Mouse (Mus musculus) thymus, postnatal 4 days (tissue): ENCODE measurements around the gene Dek.

ENCODE experiments used
- DNase-seq: peaks from one replicate; pipeline ENCODE4 v3.0.0; 2021

Gene Dek

GRCm38 (mm10) chr13:47047996-47048395 is 58.0 kb downstream of the Dek start:
- DNase-seq, result no peak

GRCm38 (mm10) chr13:47044617-47044947 is 61.4 kb downstream of the Dek start, which contains the start of gene Tpmt:
Gene Tpmt, minus strand, starts transcription at chr13:47044737.
- DNase-seq, result peak; percentile 52

- peak; percentile 58 for DNase-seq
Observed at GRCm38 (mm10) chr13:47043833-47044616, 62.0 kb downstream of the Dek start.

GRCm38 (mm10) chr13:47043030-47043680 is 62.8 kb downstream of the Dek start, which contains the start of gene Kdm1b:
Gene Kdm1b, plus strand, starts transcription at chr13:47043499.
- DNase-seq, result peak; percentile 100

DNA sequence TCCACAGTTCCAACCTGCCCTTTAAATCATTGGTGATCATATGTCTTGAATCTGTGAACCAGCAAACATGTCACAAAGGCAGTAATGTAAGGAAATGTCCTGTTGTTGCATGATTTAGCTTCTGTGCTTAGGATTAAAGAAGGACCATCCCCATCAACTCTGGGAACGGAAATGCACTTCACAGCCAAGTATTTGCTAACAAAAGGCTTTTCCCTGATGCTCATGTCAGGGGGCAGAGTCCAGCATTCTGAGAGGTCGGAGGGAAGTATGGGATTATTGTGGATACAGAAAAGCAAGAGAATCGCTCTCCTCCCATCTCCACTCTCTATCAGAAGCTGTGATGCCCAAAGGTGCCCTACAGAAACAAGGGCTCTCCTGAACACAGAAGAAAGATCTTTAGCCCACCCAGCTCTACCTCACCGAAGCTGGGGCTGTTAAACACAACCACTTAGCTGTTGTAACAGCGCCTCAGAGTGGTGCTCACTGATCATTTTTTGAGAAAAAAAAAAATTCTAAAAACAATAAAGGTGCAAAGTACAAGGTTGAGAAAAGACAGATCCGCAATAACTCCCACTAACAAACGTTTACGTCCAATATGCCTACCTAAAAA is 63.9 kb downstream of the Dek start:
- DNase-seq, result no peak

GRCm38 (mm10) chr13:47040061-47040460 is 65.9 kb downstream of the Dek start:
- DNase-seq, result no peak

GRCm38 (mm10) chr13:47037946-47038345 is 68.1 kb downstream of the Dek start:
- no peak for DNase-seq
